Mouse (Mus musculus): Measurements from ENCODE around the gene Vmn1r234.
"Not testable (repeated sequence)": the region's sequence is repeated elsewhere in the genome, so short reads cannot be mapped to it uniquely, and the experiment has no call there.

Vmn1r234 gene
- long read RNA-seq, experiment 1: 0 reads
- long read RNA-seq, experiment 2: 0 reads

DNA sequence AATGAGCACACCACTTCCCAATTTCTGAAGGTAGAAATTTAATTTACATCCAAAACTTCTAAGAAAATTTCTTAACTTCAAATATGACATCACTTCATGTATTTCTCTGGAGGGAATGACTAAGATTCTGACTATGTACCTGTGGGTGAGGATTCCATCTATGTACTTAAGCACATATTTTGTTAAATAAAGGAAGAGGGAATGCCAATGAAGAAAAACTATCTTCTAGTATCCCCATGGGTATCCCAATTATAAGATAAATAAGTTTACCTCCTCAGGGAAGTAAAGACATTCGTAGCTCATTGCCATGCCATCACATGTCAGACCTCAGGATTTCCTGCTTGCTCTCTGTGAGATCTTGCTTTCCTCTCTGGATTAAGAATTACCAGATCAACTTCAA, at the start of gene Vmn1r234:
Gene Vmn1r234, plus strand, starts transcription at position 301 of the 400 bp plus-strand sequence.
- intact Hi-C loops (cut with DNase I): no loop called here

GRCm38 (mm10) chr17:21211081-21211480, 14.8 kb upstream of the Vmn1r234 start:
- intact Hi-C loops (cut with DNase I): not testable (repeated sequence)

DNA sequence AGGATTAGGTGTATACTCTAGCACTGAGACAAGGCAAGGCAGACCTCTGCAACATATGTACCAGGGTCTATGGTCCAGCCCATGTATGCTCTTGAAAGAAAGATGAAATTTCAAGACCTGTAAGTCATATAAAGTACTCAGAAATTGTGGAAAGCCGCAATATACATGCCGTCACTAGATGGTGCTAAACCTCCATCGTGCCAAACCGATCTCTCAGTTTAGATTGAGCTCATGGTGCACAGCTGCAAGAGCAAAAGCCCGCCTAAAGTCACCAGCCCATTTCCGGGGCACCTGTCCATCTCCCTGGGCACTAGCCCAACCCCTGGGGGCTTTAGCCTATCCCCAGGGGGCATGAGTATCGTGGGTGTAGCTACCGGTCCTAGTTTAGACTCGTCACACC, 5.8 kb downstream of the Vmn1r234 start:
- intact Hi-C loops (cut with DNase I): no loop called here

GRCm38 (mm10) chr17:21256111-21256510, 30.2 kb downstream of the Vmn1r234 start, which contains the start of gene Vmn1r235:
Vmn1r235 (plus strand) TSS chr17:21256411.
- intact Hi-C loops (cut with DNase I): no loop called here

DNA sequence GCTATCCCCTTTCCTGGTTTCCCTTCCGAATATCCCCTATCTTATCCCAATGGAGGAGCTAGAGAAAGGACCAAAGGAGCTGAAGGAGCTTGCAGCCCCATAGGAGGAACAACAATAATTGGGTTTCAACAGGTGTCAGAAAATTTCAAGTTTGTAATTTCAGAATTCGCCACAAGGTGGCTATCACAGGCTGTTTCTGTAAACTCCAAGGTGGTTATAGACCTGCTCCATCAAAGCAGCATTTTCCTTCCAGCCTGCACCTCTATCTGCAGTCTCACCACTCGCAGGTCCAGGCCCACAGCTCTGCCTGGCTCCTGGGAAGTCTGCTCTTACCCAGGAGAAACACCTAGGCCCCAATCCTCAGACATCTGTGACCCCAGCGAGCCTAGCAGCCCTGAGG, 46.2 kb downstream of the Vmn1r234 start:
- intact Hi-C loops (cut with DNase I): loop anchor here (2.0 to 5.0 kb wide), 2 partner anchors 151 to 245 kb away; partner anchors contain the start of gene Zfp54

DNA sequence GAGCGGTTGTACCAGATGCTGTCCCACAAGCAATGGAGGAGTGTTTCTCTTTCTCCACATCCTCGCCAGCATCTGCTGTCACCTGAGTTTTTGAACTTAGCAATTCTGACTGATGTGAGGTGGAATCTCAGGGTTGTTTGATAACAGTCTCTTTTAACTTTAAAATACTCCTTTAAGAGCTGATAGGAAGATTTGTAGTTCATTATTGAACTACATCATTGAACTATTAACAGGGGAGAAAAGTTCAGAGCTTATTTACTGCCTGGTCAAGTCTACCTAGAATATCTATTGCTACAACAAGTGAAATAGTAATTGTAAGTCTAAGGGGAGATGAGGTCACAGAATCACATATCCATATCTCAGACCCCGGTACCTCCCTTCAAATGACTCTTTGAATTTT, 56.8 kb downstream of the Vmn1r234 start, which contains the start of gene Vmn1r236:
Gene Vmn1r236, plus strand, starts transcription at position 301 of the 400 bp plus-strand sequence.
- intact Hi-C loops (cut with DNase I): no loop called here

- intact Hi-C loops (cut with DNase I): no loop called here
Observed at GRCm38 (mm10) chr17:21284395-21284794, 58.5 kb downstream of the Vmn1r234 start.

Small RNAs within 50 kb of the gene (microRNA-seq; reads per million reads assigned to microRNA genes)
- 0 reads per million in 2 experiments for gene Gm26384
